Mouse (Mus musculus) brown adipose tissue, adult 24 weeks (tissue): ENCODE results near the gene Nadk. TPM values are rescaled to one million over a fixed set of nuclear protein-coding genes. Genes with fewer than 3 reads are reported as not detected.

Experiments used
- H3K27ac ChIP-seq: fragments of 200-500 bp; replicated peaks from 2 replicates; pipeline ENCODE4 v1.5.1; 2012; ENCODE audit warnings: low read depth, mild to moderate bottlenecking, low read length
- H3K4me1 ChIP-seq: fragments of 200-500 bp; 2 replicates; pipeline ENCODE4 v1.6.1; 2012; ENCODE audit warnings: low read length, mixed read lengths; ENCODE audit not compliant: control insufficient read depth, insufficient read depth, insufficient read length
- H3K4me3 ChIP-seq: fragments of 200-500 bp; 2 replicates; pipeline ENCODE4 v1.5.1; 2012; ENCODE audit warnings: low read depth, mild to moderate bottlenecking, low read length, moderate library complexity; ENCODE audit not compliant: insufficient read depth
- polyA plus RNA-seq: library from polyadenylated mRNA; stranded (reverse); fragments of >200 nt; gene quantifications from 2 replicates; pipeline ENCODE4 v1.2.4, GENCODE M21; 2012; ENCODE audit not compliant: missing spikeins, insufficient read depth, insufficient read length

Gene Nadk
- 147 and 155 TPM in 2 replicates for polyA plus RNA-seq

DNA sequence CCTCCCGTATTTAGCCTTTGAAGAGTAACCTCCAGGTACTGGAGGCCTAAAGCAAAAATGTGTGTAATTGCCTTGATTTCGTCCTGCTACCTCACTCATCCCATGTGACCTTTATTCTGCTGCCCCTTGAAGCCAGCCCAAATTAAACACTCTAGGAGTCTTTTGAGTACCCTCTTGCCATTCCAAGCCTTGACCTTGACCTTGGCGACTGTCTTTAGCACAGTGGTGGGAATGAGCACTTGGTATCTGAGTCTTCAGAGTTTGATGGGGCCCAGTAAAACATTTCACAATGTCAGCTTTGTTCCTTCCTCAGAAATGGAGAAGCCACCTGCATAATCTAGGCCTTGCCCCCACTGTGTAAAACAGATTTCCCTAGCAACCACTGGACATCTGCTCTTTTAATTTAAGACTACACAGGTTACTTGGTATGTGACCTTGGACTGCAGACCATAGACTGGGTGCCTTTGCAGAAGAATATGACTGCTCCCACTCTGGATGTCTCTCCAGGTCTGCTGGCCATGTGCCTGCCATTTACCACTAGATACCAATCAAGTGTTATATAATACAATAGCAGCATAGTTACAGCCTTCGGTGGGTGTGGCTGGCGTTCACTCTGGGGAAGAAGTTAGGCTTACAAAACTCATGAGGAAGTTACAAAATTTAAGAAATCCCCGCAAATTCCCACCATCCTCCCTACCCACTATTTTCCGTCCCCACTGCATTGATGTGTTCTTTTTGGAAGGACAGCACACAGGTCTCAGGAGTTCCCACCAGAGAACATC is at the start of gene Nadk:
TSS of gene Nadk (plus strand) at position 718 of the 782 bp plus-strand sequence.
- Histone ChIP-seq H3K4me1 (peaks cover 39% of the 10 kb centered on the region), H3K27ac (peak within 1 kb of the TSS; percentile 94), H3K4me3 (peak within 1 kb of the TSS; percentile 46)

DNA sequence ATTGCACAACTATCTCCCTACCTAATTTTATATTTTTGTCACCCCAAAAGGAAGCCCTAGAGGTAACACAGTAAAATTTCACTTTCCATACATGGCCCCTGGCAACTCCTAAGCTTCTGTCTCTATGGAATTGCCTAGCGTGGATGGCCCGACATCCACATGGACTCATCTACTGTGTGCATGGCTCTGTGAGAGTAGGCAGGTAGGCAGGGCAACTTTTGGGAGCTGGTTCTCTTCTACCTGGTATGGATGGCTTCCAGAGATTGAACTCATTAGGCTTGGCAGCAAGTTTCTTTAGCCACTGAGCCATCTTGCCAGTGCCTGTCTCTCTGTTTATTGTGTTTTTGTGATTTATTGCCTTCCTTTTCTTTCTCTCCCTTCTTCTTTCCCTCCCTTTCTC is 47.4 kb upstream of the Nadk start:
- Histone ChIP-seq H3K4me1 (peaks cover 14% of the 10 kb centered on the region), H3K4me3 (no peak overlapping the region), H3K27ac (no peak overlapping the region)

DNA sequence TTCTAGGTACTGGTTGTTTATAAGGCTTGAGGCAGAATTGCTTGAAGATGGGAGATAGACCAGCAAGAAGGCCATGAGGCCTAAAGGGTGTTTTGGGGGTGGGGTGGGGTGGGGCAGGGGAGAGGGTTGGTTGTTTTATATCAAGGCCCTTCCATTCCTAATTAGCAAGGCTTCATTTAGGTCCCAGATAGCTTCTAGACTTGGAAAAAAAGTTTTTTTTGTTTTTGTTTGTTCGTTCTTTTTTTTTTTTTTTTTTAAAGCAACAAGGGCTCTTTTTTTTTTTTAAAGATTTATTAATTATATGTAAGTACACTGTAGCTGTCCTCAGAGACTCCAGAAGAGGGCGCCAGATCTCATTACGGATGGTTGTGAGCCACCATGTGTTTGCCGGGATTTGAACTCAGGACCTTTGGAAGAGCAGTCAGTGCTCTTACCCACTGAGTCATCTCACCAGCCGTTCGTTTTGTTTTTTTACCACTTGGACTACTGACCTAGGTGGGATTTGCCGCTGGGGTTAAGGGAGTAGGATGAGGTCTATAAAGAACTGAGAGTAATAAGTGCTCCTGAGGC is 44.1 kb upstream of the Nadk start:
- H3K4me3 ChIP-seq = no peak overlapping the region
- H3K27ac ChIP-seq = no peak overlapping the region
- H3K4me1 ChIP-seq = peaks cover 9% of the 10 kb centered on the region

DNA sequence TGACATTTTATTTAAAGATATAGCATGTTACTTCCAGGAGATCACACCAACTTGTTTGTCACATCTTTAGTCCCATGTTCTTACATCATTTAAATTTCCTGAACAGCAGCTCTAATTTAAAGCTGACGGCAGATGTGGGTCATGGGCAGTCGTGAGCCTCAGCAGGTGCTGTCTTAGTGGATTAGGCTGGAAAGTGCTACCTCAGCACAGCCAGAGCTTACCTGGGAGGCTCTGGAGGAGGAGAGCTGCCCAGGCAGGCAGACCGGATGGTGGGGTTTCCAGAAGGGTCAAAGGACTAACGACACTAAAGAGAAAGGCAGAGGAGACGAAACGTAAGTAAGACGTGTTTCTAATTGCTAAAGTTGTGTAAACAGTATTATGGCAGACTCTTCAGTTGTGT is 39.9 kb upstream of the Nadk start:
- peaks cover 10% of the 10 kb centered on the region for H3K4me1 ChIP-seq
- H3K27ac ChIP-seq = no peak overlapping the region
- H3K4me3 ChIP-seq = no peak overlapping the region

DNA sequence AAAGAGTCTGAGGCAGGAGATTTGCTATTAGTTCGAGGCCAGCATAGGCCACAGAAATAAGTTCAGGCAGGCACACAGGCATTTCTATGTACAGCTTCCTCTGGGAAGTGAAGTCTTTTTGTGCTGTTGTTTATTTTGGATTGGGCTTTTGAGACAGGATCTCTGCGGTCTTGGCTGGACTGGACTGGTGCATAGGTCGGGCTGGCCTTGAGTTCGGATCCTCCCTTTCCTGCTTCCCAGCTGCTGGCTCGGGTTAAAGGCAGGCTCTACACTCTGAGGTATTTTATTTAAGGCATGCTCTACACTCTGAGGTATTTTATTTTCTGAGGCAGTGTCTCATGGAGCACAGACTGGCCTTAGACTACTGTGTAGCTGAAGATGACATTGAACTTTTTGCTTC is 36.4 kb upstream of the Nadk start:
- H3K4me1 ChIP-seq = peaks cover 13% of the 10 kb centered on the region
- H3K4me3 ChIP-seq = no peak overlapping the region
- no peak overlapping the region for H3K27ac ChIP-seq

DNA sequence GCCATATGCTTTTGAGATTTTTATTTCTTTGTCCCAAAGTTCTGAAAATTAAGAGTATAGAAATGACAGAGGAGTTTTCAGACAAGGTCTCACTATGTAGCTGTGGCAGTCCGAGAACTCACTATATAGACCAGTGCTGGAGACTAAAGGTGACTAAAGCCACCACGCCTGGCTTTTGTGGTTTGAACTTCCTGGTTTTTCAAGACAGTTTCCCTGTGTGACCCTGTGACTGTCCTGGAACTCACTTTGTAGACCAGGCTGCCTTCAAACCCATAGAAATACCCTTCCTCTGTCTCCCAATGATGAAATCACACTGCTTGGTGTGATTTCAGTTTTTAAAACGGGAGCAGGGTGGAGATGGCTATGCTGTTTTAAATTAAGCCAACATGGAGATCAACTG is 32.9 kb upstream of the Nadk start:
- Histone ChIP-seq H3K4me3 (no peak overlapping the region), H3K27ac (no peak overlapping the region), H3K4me1 (peaks cover 7% of the 10 kb centered on the region)

DNA sequence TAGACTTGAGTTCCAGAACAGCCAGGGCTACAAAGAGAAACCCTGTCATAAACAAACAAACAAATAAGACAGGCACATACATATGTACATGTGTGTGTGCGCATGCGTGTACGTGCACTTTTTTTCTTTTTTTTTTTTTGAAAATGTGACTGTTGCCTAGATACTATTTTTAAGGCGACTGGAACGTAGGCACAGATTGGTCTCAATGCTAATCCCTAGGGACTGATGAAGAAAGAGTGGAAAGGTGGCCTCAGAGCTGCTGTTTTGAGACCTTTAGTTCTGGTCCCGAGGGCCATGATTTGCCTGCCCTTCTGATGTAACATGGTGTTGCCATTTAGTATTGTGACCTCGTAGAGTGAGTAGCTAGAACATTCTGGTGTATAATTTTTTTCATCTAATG is 12.2 kb upstream of the Nadk start:
- H3K4me1 ChIP-seq = peaks cover 4% of the 10 kb centered on the region; the same call in 1 of the 2 replicates
- no peak overlapping the region for H3K4me3 ChIP-seq
- H3K27ac ChIP-seq = peak overlapping the region; percentile 99

DNA sequence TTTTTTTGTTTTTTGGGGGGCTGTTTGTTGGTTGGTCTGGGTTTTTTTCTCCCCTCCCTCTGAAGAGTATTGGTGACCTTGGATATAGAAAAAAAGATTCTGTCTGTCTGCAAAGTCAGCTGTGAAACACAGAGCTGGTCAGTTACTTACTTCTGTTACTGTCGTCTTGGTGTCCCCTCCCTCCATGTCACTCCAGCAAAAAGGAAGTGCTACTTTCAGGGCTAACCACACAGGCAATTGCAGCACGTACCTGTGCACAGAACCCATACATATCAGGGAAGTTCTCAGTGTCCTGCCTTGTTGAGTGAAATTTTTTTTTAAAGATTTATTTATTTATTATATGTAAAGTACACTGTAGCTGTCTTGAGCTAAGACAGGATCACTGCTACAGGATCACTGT is 11.7 kb upstream of the Nadk start:
- peaks cover 4% of the 10 kb centered on the region; the same call in 1 of the 2 replicates for H3K4me1 ChIP-seq
- H3K4me3 ChIP-seq = no peak overlapping the region
- peak overlapping the region; percentile 99 for H3K27ac ChIP-seq

DNA sequence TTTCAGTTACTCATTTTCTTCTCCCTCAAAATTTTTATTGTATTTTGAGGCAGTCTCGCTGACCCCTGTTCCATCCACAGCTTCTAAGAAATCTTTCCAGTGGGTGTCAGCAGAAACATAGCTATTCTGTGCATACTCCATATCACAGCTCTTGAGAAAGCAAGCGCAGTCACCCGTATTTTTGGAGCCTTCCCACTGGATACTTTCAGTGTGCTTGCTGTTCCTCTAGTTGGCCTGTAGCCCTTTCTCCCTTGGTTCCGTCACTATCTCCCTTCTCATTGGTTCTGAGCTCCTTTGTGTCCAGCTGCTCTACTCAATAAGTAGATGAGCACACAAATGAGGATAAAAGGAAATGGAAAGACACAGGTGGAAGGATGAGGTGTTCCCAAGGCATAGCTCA is 11.1 kb upstream of the Nadk start:
- Histone ChIP-seq H3K4me1 (peaks cover 4% of the 10 kb centered on the region; the same call in 1 of the 2 replicates), H3K4me3 (no peak overlapping the region), H3K27ac (peak overlapping the region; percentile 99)

DNA sequence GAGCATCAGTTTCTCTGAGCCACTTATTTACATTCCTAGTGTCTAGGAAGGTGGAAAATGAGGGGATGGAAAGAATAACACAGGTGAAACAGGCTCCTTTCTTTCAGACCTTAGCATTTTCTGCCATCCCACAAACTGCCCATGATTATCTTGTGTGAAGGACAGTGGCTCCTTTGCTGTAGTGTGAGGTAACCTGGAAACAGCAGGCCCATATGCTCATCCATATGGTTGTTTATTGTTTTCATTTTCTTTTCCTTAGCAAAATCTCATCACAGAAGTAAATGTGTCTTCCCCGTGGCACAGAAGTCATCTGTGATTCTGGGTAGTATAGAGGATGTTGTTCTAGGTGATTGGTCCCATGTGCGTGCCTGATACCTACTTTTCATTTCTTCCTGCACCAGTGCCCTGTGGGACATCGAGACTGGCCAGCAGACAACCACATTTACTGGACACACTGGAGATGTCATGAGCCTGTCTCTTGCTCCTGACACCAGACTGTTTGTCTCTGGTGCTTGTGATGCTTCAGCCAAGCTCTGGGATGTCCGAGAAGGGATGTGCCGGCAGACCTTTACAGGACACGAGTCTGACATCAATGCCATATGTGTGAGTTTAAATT is 9.2 kb upstream of the Nadk start:
- Histone ChIP-seq H3K4me3 (no peak overlapping the region), H3K4me1 (peaks cover 4% of the 10 kb centered on the region; the same call in 1 of the 2 replicates), H3K27ac (no peak overlapping the region)

DNA sequence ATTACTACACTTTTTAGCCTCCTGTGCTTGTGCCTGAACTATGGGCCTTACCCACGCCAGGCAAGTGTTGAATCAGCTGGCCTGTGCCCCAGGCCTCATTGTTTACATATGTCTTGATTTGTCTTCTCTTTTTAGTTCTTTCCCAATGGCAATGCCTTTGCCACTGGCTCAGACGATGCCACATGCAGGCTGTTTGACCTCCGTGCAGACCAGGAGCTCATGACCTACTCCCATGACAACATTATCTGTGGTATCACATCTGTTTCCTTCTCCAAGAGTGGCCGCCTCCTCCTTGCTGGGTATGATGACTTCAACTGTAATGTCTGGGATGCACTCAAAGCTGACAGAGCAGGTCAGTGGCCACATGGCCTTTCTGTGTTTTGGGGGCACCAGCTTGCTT is 7.3 kb upstream of the Nadk start:
- no peak overlapping the region for H3K27ac ChIP-seq
- H3K4me3 ChIP-seq = no peak overlapping the region

DNA sequence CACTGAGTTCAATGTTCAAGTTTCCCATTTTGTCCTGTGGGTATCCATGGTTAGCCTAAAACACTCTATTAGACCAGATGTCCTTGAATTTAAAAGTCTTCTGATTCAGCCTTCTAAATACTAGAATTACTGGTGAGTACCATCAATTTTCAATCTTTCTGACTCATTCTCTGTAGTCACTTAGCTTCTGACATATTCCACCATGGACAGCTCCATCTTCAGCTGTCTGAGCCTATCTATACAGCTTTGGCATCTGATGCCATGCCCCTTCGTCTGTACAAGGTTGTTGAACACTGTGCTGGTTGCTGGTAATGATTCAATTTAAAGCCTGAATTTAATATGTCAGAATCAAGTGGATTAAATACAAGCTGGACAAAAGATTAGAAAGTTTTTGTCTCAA is 6.7 kb upstream of the Nadk start:
- Histone ChIP-seq H3K4me3 (no peak overlapping the region), H3K27ac (no peak overlapping the region), H3K4me1 (peaks cover 9% of the 10 kb centered on the region)

More for the DNA sequence above, 7.3 kb upstream of the Nadk start:
- peaks cover 7% of the 10 kb centered on the region for H3K4me1 ChIP-seq

DNA sequence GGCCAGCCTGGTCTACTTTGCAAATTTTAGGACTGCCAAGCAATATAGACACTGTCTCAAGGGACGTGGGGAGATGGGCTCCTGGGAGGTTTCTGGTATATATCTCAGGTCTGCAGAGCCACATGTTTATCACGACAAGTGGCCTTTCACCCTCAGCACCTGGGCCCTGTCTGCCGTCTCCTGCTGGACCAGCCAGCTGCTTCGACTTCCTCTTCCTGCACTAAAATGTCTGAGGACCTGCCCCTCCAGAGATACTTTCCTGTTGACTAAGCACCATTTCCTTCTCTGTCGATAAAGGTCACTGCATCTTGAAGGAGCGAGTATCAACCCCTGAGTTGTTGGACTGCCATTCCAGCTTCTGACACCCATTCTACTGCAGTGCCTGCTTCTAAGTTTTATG is 2.7 kb upstream of the Nadk start:
- Histone ChIP-seq H3K27ac (peak overlapping the region; percentile 67), H3K4me3 (no peak overlapping the region), H3K4me1 (peaks cover 31% of the 10 kb centered on the region)

DNA sequence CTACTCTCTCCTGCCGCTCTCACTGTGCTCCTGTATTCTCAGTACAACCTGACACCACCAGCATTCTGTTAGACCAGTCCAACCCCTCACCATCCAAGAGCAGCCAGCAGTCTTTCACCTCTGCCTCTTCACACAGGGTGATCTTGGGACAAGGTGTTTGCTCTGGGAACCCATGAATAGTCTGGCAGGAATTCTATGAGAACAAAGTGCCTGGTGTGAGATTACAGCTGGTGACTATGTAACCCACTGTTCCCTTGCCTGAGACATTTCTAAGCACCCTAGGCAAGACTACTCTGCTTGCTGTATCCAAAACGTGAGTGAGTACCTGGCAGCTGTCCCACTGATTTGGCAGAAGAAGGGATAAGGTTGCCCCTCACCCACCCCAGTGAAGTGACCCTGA is 1.2 kb upstream of the Nadk start:
- H3K4me1 ChIP-seq = peaks cover 33% of the 10 kb centered on the region
- H3K27ac ChIP-seq = peak overlapping the region; percentile 67
- H3K4me3 ChIP-seq = no peak overlapping the region

DNA sequence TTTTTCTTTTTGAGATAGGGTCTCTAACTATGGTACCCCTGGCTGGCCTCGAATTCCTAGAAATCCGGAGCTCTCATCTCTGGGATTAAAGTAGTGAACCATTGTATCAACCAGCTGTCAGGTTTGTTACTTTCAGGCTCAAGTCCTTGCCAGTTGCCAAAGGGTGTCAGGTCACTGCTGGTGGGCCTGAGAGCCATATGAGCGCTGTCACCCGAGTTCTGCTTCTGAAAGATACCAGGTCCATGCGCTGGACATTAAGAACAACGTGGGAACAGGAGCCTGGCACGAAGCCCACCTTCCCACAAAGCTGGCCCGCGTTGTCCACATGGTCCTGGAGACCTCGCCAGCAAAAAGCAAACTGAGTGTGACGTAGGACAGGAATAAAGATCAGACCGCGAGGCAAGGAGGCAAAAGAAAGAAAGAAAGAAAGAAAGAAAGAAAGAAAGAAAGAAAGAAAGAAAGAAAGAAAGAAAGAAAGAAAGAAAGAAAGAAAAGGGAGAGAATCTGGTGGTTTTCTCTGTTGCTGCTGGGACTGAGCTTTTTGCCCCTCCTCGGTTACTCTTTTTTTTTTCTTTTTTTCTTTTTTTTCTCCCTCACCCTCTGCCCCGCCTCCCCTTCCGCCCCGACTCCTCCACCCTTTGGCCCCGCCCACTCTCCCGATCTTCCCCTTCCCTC is 684 bp downstream of the Nadk start:
- H3K4me1 ChIP-seq = peaks cover 39% of the 10 kb centered on the region
- peak overlapping the region; percentile 46 for H3K4me3 ChIP-seq
- peak overlapping the region; percentile 94 for H3K27ac ChIP-seq
